Mouse (Mus musculus) heart, embryonic 13.5 days (tissue): Measurements from ENCODE around the gene Gramd4. TPM values are rescaled to one million over a fixed set of nuclear protein-coding genes. Genes with fewer than 3 reads are reported as not detected.
A peak's percentile ranks its signal among the peaks of the same experiment; 100 is the strongest.

ENCODE experiments used
- ATAC-seq: fragments of 200-750 bp; cut with Nextera tagmentation; 2 replicates; pipeline ENCODE4 v1.8.0; 2017; ENCODE audit warnings: moderate TSS enrichment; ENCODE audit not compliant: insufficient number of reproducible peaks, low FRiP score, low TSS enrichment; ENCODE audit errors: extremely low read depth
- H3K27ac ChIP-seq: fragments of 300-500 bp; sonication (generic); replicated peaks from 2 replicates; pipeline ENCODE4 v1.5.1; 2015; ENCODE audit warnings: moderate library complexity, mild to moderate bottlenecking, inconsistent platforms
- H3K27me3 ChIP-seq: fragments of 300-500 bp; sonication (generic); replicated peaks from 2 replicates; pipeline ENCODE4 v1.6.1; 2015; ENCODE audit warnings: mild to moderate bottlenecking, inconsistent platforms
- H3K36me3 ChIP-seq: fragments of 300-500 bp; sonication (generic); 2 replicates; pipeline ENCODE4 v1.6.1; 2015; ENCODE audit warnings: mild to moderate bottlenecking, inconsistent platforms
- H3K4me1 ChIP-seq: fragments of 300-500 bp; sonication (generic); 2 replicates; pipeline ENCODE4 v1.6.1; 2015; ENCODE audit warnings: inconsistent platforms
- H3K4me2 ChIP-seq: fragments of 300-500 bp; sonication (generic); 2 replicates; pipeline ENCODE4 v1.6.1; 2015; ENCODE audit warnings: inconsistent platforms, mild to moderate bottlenecking, moderate library complexity
- H3K4me3 ChIP-seq: fragments of 300-500 bp; sonication (generic); 2 replicates; pipeline ENCODE4 v1.5.1; 2015; ENCODE audit warnings: moderate library complexity, mild to moderate bottlenecking, inconsistent platforms
- H3K9ac ChIP-seq: fragments of 300-500 bp; sonication (generic); 2 replicates; pipeline ENCODE4 v1.6.1; 2015; ENCODE audit warnings: inconsistent platforms, mild to moderate bottlenecking, moderate library complexity
- H3K9me3 ChIP-seq: fragments of 300-500 bp; sonication (generic); 2 replicates; pipeline ENCODE4 v1.6.1; 2016; ENCODE audit warnings: inconsistent platforms
- WGBS: fragments of 180-500 bp; shearing (Covaris S2); methylation state at CpG from one replicate; pipeline ENCODE4 v1.1.7; 2015; ENCODE audit warnings: mixed read lengths; 5-methylcytosine and 5-hydroxymethylcytosine counted together
- polyA plus RNA-seq: library from polyadenylated mRNA; unstranded; fragments of >200 nt; fragmentation: Nextera tagmentation; extraction: Ambion mirVana; gene quantifications from 2 replicates; pipeline ENCODE4 v1.2.1, GENCODE M21; 2015

The Gramd4 gene
- polyA plus RNA-seq, 1 experiment from 2014 or later: 11.9 TPM

- WGBS: 88% methylated on average over 7 of the region's 7 CpGs
- H3K9ac ChIP-seq: peak overlapping the region; percentile 20; the same call in 1 of the 2 replicates
Measured at GRCm38 (mm10) chr15:86061221-86061620, 3.7 kb downstream of the Gramd4 start.

GRCm38 (mm10) chr15:86061848-86062481 lies 4.5 kb downstream of the Gramd4 start:
- H3K27ac ChIP-seq: no peak overlapping the region
- 68% methylated on average over 6 of the region's 6 CpGs for WGBS
- no peaks in the 10 kb centered on the region for H3K27me3 ChIP-seq
- no peak overlapping the region for H3K4me3 ChIP-seq
- 0 out of 2 replicates have a peak overlapping the region, but pooled peaks have one; percentile 5 for H3K9ac ChIP-seq
- H3K9me3 ChIP-seq: no peaks in the 10 kb centered on the region
- H3K4me2 ChIP-seq: peak overlapping the region; percentile 28; the same call in 1 of the 2 replicates
- no peak for ATAC-seq
- H3K36me3 ChIP-seq: 0 out of 2 replicates have a peak, but pooled peaks cover 4% of the 10 kb centered on the region
- H3K4me1 ChIP-seq: peaks cover 80% of the 10 kb centered on the region

More at GRCm38 (mm10) chr15:86061221-86061620, 3.7 kb downstream of the Gramd4 start:
- Histone ChIP-seq H3K4me2 (peak overlapping the region; percentile 28; the same call in 1 of the 2 replicates), H3K36me3 (0 out of 2 replicates have a peak, but pooled peaks cover 4% of the 10 kb centered on the region), H3K27ac (no peak overlapping the region), H3K27me3 (no peaks in the 10 kb centered on the region), H3K9me3 (no peaks in the 10 kb centered on the region), H3K4me1 (peaks cover 73% of the 10 kb centered on the region), H3K4me3 (no peak overlapping the region)
- ATAC-seq: no peak

- 87% methylated on average over 8 of the region's 8 CpGs for WGBS
Measured at GRCm38 (mm10) chr15:86064191-86064849, 6.8 kb downstream of the Gramd4 start.

GRCm38 (mm10) chr15:86064850-86065229 lies 7.3 kb downstream of the Gramd4 start:
- WGBS: 71% methylated on average over 3 of the region's 3 CpGs
- H3K9me3 ChIP-seq: no peaks in the 10 kb centered on the region
- no peak overlapping the region for H3K9ac ChIP-seq
- no peak for ATAC-seq
- H3K27me3 ChIP-seq: no peaks in the 10 kb centered on the region
- H3K27ac ChIP-seq: no peak overlapping the region
- H3K36me3 ChIP-seq: 0 out of 2 replicates have a peak, but pooled peaks cover 4% of the 10 kb centered on the region
- no peak overlapping the region for H3K4me2 ChIP-seq
- H3K4me3 ChIP-seq: no peak overlapping the region
- H3K4me1 ChIP-seq: peaks cover 85% of the 10 kb centered on the region

More at GRCm38 (mm10) chr15:86064191-86064849, 6.8 kb downstream of the Gramd4 start:
- Histone ChIP-seq H3K9ac (no peak overlapping the region), H3K4me1 (peaks cover 87% of the 10 kb centered on the region), H3K36me3 (0 out of 2 replicates have a peak, but pooled peaks cover 4% of the 10 kb centered on the region), H3K4me2 (no peak overlapping the region), H3K27ac (no peak overlapping the region), H3K9me3 (no peaks in the 10 kb centered on the region), H3K27me3 (no peaks in the 10 kb centered on the region), H3K4me3 (no peak overlapping the region)
- no peak for ATAC-seq

GRCm38 (mm10) chr15:86065367-86065766 lies 7.9 kb downstream of the Gramd4 start:
- Histone ChIP-seq H3K9ac (no peak overlapping the region), H3K4me1 (peaks cover 84% of the 10 kb centered on the region)
- ATAC-seq: no peak

GRCm38 (mm10) chr15:86066836-86067580 lies 9.5 kb downstream of the Gramd4 start:
- Histone ChIP-seq H3K4me2 (peak overlapping the region; percentile 19), H3K27me3 (no peaks in the 10 kb centered on the region), H3K27ac (peak overlapping the region; percentile 30), H3K9ac (0 out of 2 replicates have a peak overlapping the region, but pooled peaks have one; percentile 40), H3K4me1 (peaks cover 78% of the 10 kb centered on the region), H3K4me3 (no peak overlapping the region), H3K9me3 (no peaks in the 10 kb centered on the region), H3K36me3 (0 out of 2 replicates have a peak, but pooled peaks cover 4% of the 10 kb centered on the region)
- no peak for ATAC-seq
- WGBS: 36% methylated on average over 14 of the region's 14 CpGs

More at GRCm38 (mm10) chr15:86065367-86065766, 7.9 kb downstream of the Gramd4 start:
- Histone ChIP-seq H3K4me3 (no peak overlapping the region), H3K36me3 (0 out of 2 replicates have a peak, but pooled peaks cover 4% of the 10 kb centered on the region), H3K4me2 (no peak overlapping the region), H3K9me3 (no peaks in the 10 kb centered on the region), H3K27ac (no peak overlapping the region), H3K27me3 (no peaks in the 10 kb centered on the region)
- WGBS: 83% methylated on average over 4 of the region's 4 CpGs

GRCm38 (mm10) chr15:86067581-86067910 lies 10.1 kb downstream of the Gramd4 start:
- Histone ChIP-seq H3K4me1 (peaks cover 75% of the 10 kb centered on the region), H3K4me3 (no peak overlapping the region), H3K9me3 (no peaks in the 10 kb centered on the region), H3K4me2 (peak overlapping the region; percentile 19; the same call in 1 of the 2 replicates), H3K27me3 (no peaks in the 10 kb centered on the region), H3K36me3 (0 out of 2 replicates have a peak, but pooled peaks cover 4% of the 10 kb centered on the region), H3K9ac (no peak overlapping the region; the same call in 1 of the 2 replicates), H3K27ac (peak overlapping the region; percentile 30; the same call in 1 of the 2 replicates)
- WGBS: 38% methylated on average over 6 of the region's 6 CpGs
- peak; percentile 18; the same call in 1 of the 2 replicates for ATAC-seq

GRCm38 (mm10) chr15:86067941-86068495 lies 10.5 kb downstream of the Gramd4 start:
- Histone ChIP-seq H3K27me3 (no peaks in the 10 kb centered on the region), H3K4me1 (peaks cover 71% of the 10 kb centered on the region), H3K27ac (peak overlapping the region; percentile 30; the same call in 1 of the 2 replicates), H3K9ac (0 out of 2 replicates have a peak overlapping the region, but pooled peaks have one; percentile 2), H3K9me3 (no peaks in the 10 kb centered on the region), H3K36me3 (0 out of 2 replicates have a peak, but pooled peaks cover 4% of the 10 kb centered on the region), H3K4me2 (no peak overlapping the region), H3K4me3 (no peak overlapping the region)
- ATAC-seq: no peak
- 81% methylated on average over 4 of the region's 4 CpGs for WGBS

- Histone ChIP-seq H3K9ac (no peak overlapping the region), H3K9me3 (no peaks in the 10 kb centered on the region), H3K4me2 (no peak overlapping the region), H3K36me3 (0 out of 2 replicates have a peak, but pooled peaks cover 4% of the 10 kb centered on the region), H3K4me3 (no peak overlapping the region), H3K4me1 (peaks cover 75% of the 10 kb centered on the region), H3K27me3 (no peaks in the 10 kb centered on the region), H3K27ac (no peak overlapping the region)
- 79% methylated on average over 10 of the region's 10 CpGs for WGBS
- ATAC-seq: no peak
Measured at GRCm38 (mm10) chr15:86069011-86069791, 11.7 kb downstream of the Gramd4 start.

- ATAC-seq: no peak
- Histone ChIP-seq H3K27ac (no peak overlapping the region), H3K4me2 (no peak overlapping the region), H3K4me3 (no peak overlapping the region), H3K9me3 (no peaks in the 10 kb centered on the region), H3K36me3 (0 out of 2 replicates have a peak, but pooled peaks cover 4% of the 10 kb centered on the region), H3K4me1 (peaks cover 70% of the 10 kb centered on the region), H3K9ac (no peak overlapping the region), H3K27me3 (no peaks in the 10 kb centered on the region)
- WGBS: 65% methylated on average over 11 of the region's 11 CpGs
Measured at GRCm38 (mm10) chr15:86070368-86070767, 12.9 kb downstream of the Gramd4 start.
